Mouse (Mus musculus): ENCODE results near the gene Glb1. TPM values are rescaled to one million over a fixed set of nuclear protein-coding genes. Genes with fewer than 3 reads are reported as not detected.

Gene Glb1
- total and polyA plus RNA-seq, 2 experiments from 2014 or later, result 32.1 to 38.0 TPM

DNA sequence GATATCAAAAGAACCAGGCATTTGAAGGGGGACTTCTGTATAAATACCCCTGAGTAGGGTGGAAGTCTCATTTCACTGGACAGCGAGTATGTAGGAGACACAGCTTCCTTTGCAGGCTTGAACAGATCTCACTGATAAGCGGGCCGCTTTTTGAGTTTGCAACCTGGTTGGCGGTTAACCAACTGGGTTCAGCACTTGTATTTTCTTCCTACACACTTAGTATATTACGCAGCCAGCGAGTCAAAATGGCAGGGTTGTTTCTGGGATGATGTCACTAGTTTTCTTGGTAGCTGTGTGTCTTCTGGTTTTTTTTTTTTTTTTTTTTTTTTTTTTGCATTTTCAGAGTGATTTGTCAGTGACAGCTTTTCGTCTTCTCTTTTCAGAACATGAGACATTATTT, 20.9 kb downstream of the Glb1 start:
- no peaks in the 10 kb centered on the region for H3K4me1 ChIP-seq (ENCODE audit: insufficient read depth, low read length)
- no peak overlapping the region for H3K27ac ChIP-seq (ENCODE audit: low read depth, low read length)
- ATAC-seq (ENCODE audit: low FRiP score), result no peak
- no peak for TF ChIP-seq CTCF (IDR thresholded peaks at IDR 0.05)
- no peak for DNase-seq (ENCODE audit: low spot score)
- peaks cover 16% of the 10 kb centered on the region for H3K36me3 ChIP-seq (ENCODE audit: insufficient read depth, low read length)
- no peak overlapping the region for H3K4me3 ChIP-seq (ENCODE audit: low read depth, low read length)
- H3K9ac ChIP-seq (replicated peaks; ENCODE audit: low read length, poor library complexity, severe bottlenecking), result no peak overlapping the region
- H3K9me3 ChIP-seq (ENCODE audit: low read length), result no peaks in the 10 kb centered on the region
- H3K27me3 ChIP-seq (ENCODE audit: insufficient read depth, low read length), result no peaks in the 10 kb centered on the region
- WGBS, result 95% methylated on average over 7 of the region's 7 CpGs
- no peak overlapping the region for H3K4me2 ChIP-seq (ENCODE audit: low read depth, low read length, poor library complexity, severe bottlenecking)

- no peak overlapping the region for H3K27ac ChIP-seq (ENCODE audit: low read depth, low read length)
- peaks cover 16% of the 10 kb centered on the region for H3K36me3 ChIP-seq (ENCODE audit: insufficient read depth, low read length)
- no peak for DNase-seq (ENCODE audit: low spot score)
- no peak overlapping the region for H3K4me2 ChIP-seq (ENCODE audit: low read depth, low read length, poor library complexity, severe bottlenecking)
- TF ChIP-seq CTCF (IDR thresholded peaks at IDR 0.05), result no peak; the same call in 1 of the 2 replicates
- whole genome bisulfite sequencing, result 91% methylated on average over 5 of the region's 5 CpGs
- H3K9ac ChIP-seq (replicated peaks; ENCODE audit: low read length, poor library complexity, severe bottlenecking), result no peak overlapping the region
- no peak overlapping the region for H3K4me3 ChIP-seq (ENCODE audit: low read depth, low read length)
- ATAC-seq (ENCODE audit: low FRiP score), result no peak
- H3K27me3 ChIP-seq (ENCODE audit: insufficient read depth, low read length), result no peaks in the 10 kb centered on the region
- no peaks in the 10 kb centered on the region for H3K9me3 ChIP-seq (ENCODE audit: low read length)
- no peaks in the 10 kb centered on the region for H3K4me1 ChIP-seq (ENCODE audit: insufficient read depth, low read length)
These were observed 24.7 kb downstream of the Glb1 start for GRCm38 (mm10) chr9:114425576-114425975.

GRCm38 (mm10) chr9:114426201-114426600, 25.3 kb downstream of the Glb1 start:
- DNase-seq (ENCODE audit: low spot score) (no peak), ATAC-seq (ENCODE audit: low FRiP score) (no peak)
- no peak overlapping the region for H3K4me3 ChIP-seq (ENCODE audit: low read depth, low read length)
- no peaks in the 10 kb centered on the region for H3K9me3 ChIP-seq (ENCODE audit: low read length)
- WGBS, result 95% methylated on average over 5 of the region's 5 CpGs
- H3K4me1 ChIP-seq (ENCODE audit: insufficient read depth, low read length), result no peaks in the 10 kb centered on the region
- H3K9ac ChIP-seq (replicated peaks; ENCODE audit: low read length, poor library complexity, severe bottlenecking), result no peak overlapping the region
- no peak overlapping the region for H3K27ac ChIP-seq (ENCODE audit: low read depth, low read length)
- peaks cover 16% of the 10 kb centered on the region for H3K36me3 ChIP-seq (ENCODE audit: insufficient read depth, low read length)
- no peak for TF ChIP-seq CTCF (IDR thresholded peaks at IDR 0.05)
- no peak overlapping the region for H3K4me2 ChIP-seq (ENCODE audit: low read depth, low read length, poor library complexity, severe bottlenecking)
- no peaks in the 10 kb centered on the region for H3K27me3 ChIP-seq (ENCODE audit: insufficient read depth, low read length)

GRCm38 (mm10) chr9:114427425-114427824, 26.5 kb downstream of the Glb1 start:
- H3K9ac ChIP-seq (replicated peaks; ENCODE audit: low read length, poor library complexity, severe bottlenecking), result no peak overlapping the region
- no peak overlapping the region for H3K4me2 ChIP-seq (ENCODE audit: low read depth, low read length, poor library complexity, severe bottlenecking)
- H3K36me3 ChIP-seq (ENCODE audit: insufficient read depth, low read length), result peaks cover 16% of the 10 kb centered on the region
- DNase-seq (ENCODE audit: low spot score) (no peak), ATAC-seq (ENCODE audit: low FRiP score) (no peak)
- TF ChIP-seq CTCF (IDR thresholded peaks at IDR 0.05), result no peak
- no peak overlapping the region for H3K4me3 ChIP-seq (ENCODE audit: low read depth, low read length)
- no peaks in the 10 kb centered on the region for H3K9me3 ChIP-seq (ENCODE audit: low read length)
- no peaks in the 10 kb centered on the region for H3K27me3 ChIP-seq (ENCODE audit: insufficient read depth, low read length)
- no peaks in the 10 kb centered on the region for H3K4me1 ChIP-seq (ENCODE audit: insufficient read depth, low read length)
- no peak overlapping the region for H3K27ac ChIP-seq (ENCODE audit: low read depth, low read length)
- WGBS, result 92% methylated on average over 8 of the region's 8 CpGs

DNA sequence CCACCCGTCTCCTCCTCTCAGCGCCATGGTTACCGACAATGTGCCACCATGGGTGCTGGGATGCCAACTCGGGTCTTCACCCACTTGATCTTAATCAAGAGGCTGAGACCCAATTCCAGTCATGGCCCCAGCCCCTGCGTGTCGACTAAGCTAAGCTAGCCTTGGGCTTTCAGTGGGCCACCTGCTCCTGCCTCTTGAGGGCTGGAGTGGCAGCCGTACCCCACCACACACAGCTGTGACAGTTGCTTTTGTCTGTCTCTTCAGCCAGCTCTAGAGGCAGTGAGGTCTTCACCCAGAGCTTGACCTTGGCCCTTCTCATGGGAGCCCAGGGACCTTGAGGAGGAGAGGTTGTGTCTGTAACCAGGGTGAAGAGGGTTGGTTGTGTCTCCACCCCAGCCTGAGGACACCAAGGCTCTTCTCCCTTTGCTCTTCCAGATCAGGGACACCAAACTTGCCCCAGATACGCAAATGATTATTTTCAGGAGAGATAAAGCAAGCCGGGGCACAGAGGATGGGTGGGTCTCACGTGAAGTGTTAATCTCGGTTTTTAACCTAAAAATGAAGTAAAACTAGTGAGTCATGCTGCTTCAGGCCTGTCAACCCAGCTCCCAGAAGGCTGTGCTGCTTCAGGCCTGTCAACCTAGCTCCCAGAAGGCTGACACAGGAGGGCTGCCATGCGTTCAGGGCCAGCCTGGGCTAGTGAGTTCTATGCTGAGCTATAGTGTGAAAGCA, 27.4 kb downstream of the Glb1 start:
- H3K27ac ChIP-seq (ENCODE audit: low read depth, low read length), result no peak overlapping the region
- 86% methylated on average over 12 of the region's 12 CpGs for WGBS
- DNase-seq (ENCODE audit: low spot score), result no peak

DNA sequence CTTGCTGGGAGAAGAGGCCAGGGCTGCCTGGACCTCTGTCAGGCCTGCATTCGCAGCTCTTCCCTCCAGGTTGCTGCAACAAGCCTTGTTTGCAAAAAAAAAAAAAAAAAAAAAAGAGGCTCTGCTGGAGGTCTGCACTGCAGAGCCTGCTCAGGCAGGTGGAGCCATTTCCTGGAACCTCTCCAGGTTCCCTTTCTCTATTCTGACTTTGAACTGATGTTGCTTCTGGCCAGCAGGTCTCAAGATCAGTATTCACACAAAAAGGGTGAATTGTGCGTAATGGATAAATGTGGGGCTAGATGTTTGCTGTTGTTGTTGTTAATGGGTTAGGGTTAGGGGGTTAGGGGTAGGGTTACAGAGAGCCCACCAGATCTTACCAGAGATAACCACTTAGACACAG, 34.8 kb downstream of the Glb1 start:
- DNase-seq (ENCODE audit: low spot score), result no peak
- H3K4me2 ChIP-seq (ENCODE audit: low read depth, low read length, poor library complexity, severe bottlenecking), result no peak overlapping the region

More for the DNA sequence above, 27.4 kb downstream of the Glb1 start:
- Histone ChIP-seq H3K9ac (replicated peaks; ENCODE audit: low read length, poor library complexity, severe bottlenecking) (no peak overlapping the region), H3K4me2 (ENCODE audit: low read depth, low read length, poor library complexity, severe bottlenecking) (no peak overlapping the region), H3K4me1 (ENCODE audit: insufficient read depth, low read length) (no peaks in the 10 kb centered on the region), H3K27me3 (ENCODE audit: insufficient read depth, low read length) (no peaks in the 10 kb centered on the region), H3K4me3 (ENCODE audit: low read depth, low read length) (no peak overlapping the region), H3K36me3 (ENCODE audit: insufficient read depth, low read length) (peaks cover 12% of the 10 kb centered on the region), H3K9me3 (ENCODE audit: low read length) (no peaks in the 10 kb centered on the region)
- no peak for TF ChIP-seq CTCF (IDR thresholded peaks at IDR 0.05)
- ATAC-seq (ENCODE audit: low FRiP score), result no peak

More for the DNA sequence above, 34.8 kb downstream of the Glb1 start:
- WGBS, result 80% methylated on average over 2 of the region's 2 CpGs
- Histone ChIP-seq H3K36me3 (ENCODE audit: insufficient read depth, low read length) (peaks cover 12% of the 10 kb centered on the region; the same call in 1 of the 2 replicates), H3K9ac (replicated peaks; ENCODE audit: low read length, poor library complexity, severe bottlenecking) (no peak overlapping the region), H3K4me3 (ENCODE audit: low read depth, low read length) (no peak overlapping the region), H3K27ac (ENCODE audit: low read depth, low read length) (no peak overlapping the region), H3K27me3 (ENCODE audit: insufficient read depth, low read length) (no peaks in the 10 kb centered on the region), H3K9me3 (ENCODE audit: low read length) (no peaks in the 10 kb centered on the region), H3K4me1 (ENCODE audit: insufficient read depth, low read length) (no peaks in the 10 kb centered on the region)
- TF ChIP-seq CTCF (IDR thresholded peaks at IDR 0.05), result no peak
- ATAC-seq (ENCODE audit: low FRiP score), result no peak

All from midbrain, postnatal 0 days (tissue).